Mouse (Mus musculus) bone marrow macrophage, adult 2 months (primary cell): ENCODE data around the gene Arhgap33.

Experiments used
- CTCF ChIP-seq: IDR thresholded peaks from 2 replicates; pipeline ENCODE4 v1.5.1; 2012; ENCODE audit warnings: low read depth, mild to moderate bottlenecking, low read length, moderate library complexity
- POLR2A ChIP-seq: IDR thresholded peaks from 2 replicates; pipeline ENCODE4 v1.6.1; 2012; ENCODE audit warnings: mild to moderate bottlenecking, low read depth, low read length, borderline replicate concordance

- TF ChIP-seq CTCF (no peak), POLR2A (no peak)
These were observed at the start of gene Arhgap33 for GRCm38 (mm10) chr7:30534633-30535577.
